Mouse (Mus musculus) bone marrow macrophage, adult 2 months (primary cell): ENCODE data around the gene Myo10.

ENCODE experiments used
- CTCF ChIP-seq: IDR thresholded peaks from 2 replicates; pipeline ENCODE4 v1.5.1; 2012; ENCODE audit warnings: low read depth, mild to moderate bottlenecking, low read length, moderate library complexity
- POLR2A ChIP-seq: IDR thresholded peaks from 2 replicates; pipeline ENCODE4 v1.6.1; 2012; ENCODE audit warnings: mild to moderate bottlenecking, low read depth, low read length, borderline replicate concordance

DNA sequence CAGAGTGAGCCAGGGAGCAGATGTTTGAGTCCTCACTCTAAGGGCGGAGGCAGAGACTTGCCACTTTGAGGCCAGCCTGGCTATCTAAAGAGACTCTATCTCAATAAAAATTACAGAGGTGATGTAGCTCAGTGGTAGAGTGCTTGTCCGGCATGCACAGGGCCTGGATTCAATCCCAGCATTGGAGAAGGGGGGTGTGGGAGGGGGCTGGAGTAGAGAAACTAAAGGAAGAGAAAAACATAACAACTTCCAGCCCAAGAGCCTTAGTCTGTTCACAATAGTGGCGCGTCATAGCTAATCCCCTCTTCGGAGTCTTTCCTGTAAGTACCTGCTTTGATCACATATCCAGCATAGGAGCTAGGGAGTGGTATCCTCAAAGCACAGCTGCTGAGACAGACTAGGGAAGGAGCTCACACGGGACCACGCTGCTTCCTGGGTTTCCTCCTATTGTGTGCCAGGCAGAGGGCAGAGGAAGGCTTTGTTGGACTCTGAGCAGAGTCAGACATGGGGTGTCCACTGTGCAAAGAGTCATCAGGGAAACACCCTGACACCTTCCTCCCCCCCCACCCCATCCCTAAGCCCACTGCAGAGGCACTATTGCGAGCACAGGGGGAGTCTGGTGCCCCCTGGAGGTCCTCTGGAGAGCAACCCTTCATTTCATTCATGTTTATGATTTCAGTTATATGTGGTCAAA, 169.5 kb downstream of the Myo10 start:
- TF ChIP-seq POLR2A (no peak), CTCF (peak; percentile 50; the same call in 1 of the 2 replicates)
